Mouse (Mus musculus) adrenal gland, adult 8-10 months (tissue): ENCODE results near the gene Mmp2. TPM values are rescaled to one million over a fixed set of nuclear protein-coding genes. Genes with fewer than 3 reads are reported as not detected.

Experiments used
- DNase-seq: peaks from one replicate; pipeline ENCODE4 v3.0.0; 2022
- total RNA-seq, 4 experiments: library from RNA; stranded (reverse); gene quantifications; 2 replicates each; pipeline ENCODE4 v1.2.4; 2022

The Mmp2 gene
- total RNA-seq, 4 experiments from 2014 or later = 17.9 to 57.2 (median 28.4) TPM

DNA sequence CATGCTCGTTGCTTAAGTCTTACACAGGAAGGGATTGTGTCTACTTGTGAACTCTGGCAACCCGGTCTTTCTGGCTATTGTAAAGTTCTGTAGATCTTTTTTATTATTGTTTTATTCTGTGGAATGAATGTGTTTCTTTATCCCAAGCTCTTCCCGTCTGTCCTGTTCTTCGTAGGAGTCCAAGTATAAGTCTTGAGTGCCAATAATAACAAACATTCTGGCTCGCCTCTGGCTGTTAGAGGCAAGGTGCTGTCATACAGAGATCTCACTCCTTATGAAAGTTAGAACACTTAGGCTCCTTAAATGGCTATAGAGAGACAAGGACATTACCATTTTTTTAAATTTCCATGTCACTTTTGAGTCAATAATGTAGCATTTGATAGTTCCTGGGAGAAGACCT, 69.5 kb downstream of the Mmp2 start:
- DNase-seq = no peak

DNA sequence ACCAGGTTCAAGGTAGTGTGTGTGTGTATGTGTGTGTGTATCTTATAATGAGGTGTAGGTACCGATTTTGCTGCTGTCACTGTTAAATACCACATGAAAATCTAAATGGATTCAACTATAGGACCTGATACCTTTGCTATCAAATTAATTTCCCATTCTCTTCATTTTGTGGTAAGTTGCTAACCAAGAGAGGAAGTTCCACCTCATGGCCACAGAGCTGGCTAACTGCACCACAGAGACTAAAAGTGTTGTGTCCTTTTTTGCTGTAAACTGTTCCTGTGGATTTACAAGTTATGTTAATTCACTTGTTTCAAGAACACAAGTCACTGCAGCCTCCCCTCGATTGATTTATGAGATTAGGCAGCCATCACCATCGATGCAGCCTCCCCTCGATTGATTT, 70.7 kb downstream of the Mmp2 start:
- no peak for DNase-seq

DNA sequence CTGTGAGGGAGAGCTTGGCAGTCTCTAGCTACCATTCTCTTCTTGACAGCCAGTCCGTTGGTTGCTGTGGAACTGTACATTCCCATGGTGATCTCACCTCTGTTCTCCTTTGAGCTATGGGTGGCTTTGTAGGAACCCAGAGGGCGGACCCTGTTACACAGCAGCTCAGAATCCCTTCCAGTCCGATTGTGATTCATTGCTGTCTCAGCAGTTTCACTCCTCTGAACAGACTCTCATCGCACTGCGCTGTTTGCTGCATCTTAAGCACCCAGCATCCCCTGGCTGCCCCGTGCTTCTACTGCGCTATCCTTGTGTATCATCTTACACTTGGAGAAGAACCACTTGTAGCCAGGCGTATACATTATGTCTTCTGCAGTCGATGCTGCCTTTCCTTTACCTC, 72.5 kb downstream of the Mmp2 start:
- no peak for DNase-seq

DNA sequence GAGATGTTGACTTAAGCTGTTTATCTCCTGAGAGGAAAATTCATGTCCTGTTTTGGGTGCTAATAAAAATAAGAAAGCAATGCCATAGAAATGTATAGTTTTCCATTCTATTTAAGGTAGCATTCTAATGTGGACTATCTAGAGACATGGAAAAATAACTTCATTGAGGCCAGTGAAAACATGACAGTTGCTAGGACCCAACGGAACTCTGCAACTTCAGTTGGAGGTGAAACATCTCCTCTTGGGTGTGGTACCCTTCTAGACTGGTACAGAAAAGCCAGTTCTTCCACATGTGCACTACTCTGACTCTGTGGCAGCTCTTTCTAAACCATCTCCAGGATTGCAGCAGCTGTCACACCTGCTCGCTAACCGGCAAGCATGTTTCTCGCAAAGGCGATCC, 74.0 kb downstream of the Mmp2 start, which contains the start of gene Capns2:
Capns2 (plus strand) TSS at position 301 of the 400 bp plus-strand sequence.
- DNase-seq = no peak

DNA sequence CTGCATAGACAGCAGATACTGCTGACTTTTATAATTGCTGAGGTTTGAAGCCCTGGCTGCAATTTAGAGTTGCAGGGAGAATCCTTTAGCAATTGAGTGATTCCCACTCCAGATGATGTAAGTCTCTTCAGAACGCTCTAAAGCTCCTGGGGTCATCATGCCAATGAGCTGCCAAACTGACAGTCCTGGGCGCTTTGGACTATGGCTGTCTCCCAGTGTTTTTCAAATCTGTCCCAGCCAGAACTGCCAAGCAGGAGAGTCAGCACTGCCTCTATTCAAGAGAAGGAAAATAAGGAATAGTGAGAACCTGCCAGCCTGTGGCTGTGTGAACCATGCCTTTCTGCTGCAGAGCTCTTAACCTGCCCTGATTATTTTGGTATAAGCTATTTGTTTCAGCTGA, 75.9 kb downstream of the Mmp2 start:
- DNase-seq = no peak

Other genes starting within 250 kb of the Mmp2 start
- gene Irx6, start 153.0 kb upstream of the Mmp2 start, total RNA-seq = not detected
- 10 to 100 TPM in 2 of 4 experiments, 1 to 10 TPM in 2; 2.8 to 21.3 (median 11.3) TPM for gene Lpcat2, start 28.0 kb downstream of the Mmp2 start, total RNA-seq
- gene Capns2, start 74.1 kb downstream of the Mmp2 start, total RNA-seq = 1 to 10 TPM in 2 of 4 experiments, under 1 TPM in 1, not detected in 1; 0.28 to 2.1 (median 1.4) TPM
- 10 to 100 TPM in 2 of 4 experiments, 1 to 10 TPM in 2; 6.0 to 27.5 (median 12.8) TPM for gene Slc6a2, start 132.8 kb downstream of the Mmp2 start, total RNA-seq
- gene Ces1a, start 220.9 kb downstream of the Mmp2 start, total RNA-seq = not detected